Mouse (Mus musculus): ENCODE results near the gene Hist1h4i. TPM values are rescaled to one million over a fixed set of nuclear protein-coding genes. Genes with fewer than 3 reads are reported as not detected.
A peak's percentile ranks its signal among the peaks of the same experiment; 100 is the strongest.
"Not testable (repeated sequence)": the region's sequence is repeated elsewhere in the genome, so short reads cannot be mapped to it uniquely, and the experiment has no call there.

The Hist1h4i gene
- 14.7 and 15.7 TPM in 2 replicates for polyA plus RNA-seq (2012; rRNA removed)

DNA sequence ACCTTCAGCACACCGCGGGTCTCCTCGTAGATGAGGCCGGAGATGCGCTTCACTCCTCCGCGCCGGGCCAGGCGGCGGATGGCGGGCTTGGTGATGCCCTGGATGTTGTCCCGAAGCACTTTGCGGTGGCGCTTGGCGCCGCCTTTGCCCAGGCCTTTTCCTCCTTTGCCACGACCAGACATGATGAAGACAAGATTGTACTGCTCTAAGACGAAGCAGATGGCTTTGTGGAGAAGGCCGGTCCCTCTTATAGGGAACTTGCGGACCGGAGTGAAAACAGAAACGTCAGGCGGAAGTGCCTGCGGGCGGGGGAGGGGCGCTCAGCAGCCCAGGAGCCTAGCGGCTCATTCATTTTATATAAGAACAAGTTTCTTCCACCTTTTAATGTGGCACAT lies at the start of gene Hist1h4i:
Gene Hist1h4i (minus strand): TSS at position 221 of the 395 bp plus-strand sequence.
- H3K36me3 ChIP-seq (ENCODE audit: control insufficient read depth, insufficient read depth, low read length); H3K27me3 ChIP-seq (ENCODE audit: control insufficient read depth, insufficient read depth, low read length); H3K4me1 ChIP-seq (ENCODE audit: control insufficient read depth, insufficient read depth, insufficient read length): not testable (repeated sequence)
- Histone ChIP-seq H3K27ac (ENCODE audit: insufficient read depth, low read length) (peak within 1 kb of the TSS; percentile 91), H3K4me3 (ENCODE audit: extremely low read depth, insufficient read depth, insufficient read length) (peak within 1 kb of the TSS; percentile 58)
- TF ChIP-seq POLR2A (IDR thresholded peaks at IDR 0.05; ENCODE audit: low read depth, low read length): peak; percentile 97
- WGBS: under 1% methylated on average over 27 of the region's 27 CpGs
- DNase-seq (ENCODE audit: low read depth in 1 of 2, low spot score in 2 of 2): peak; percentile 91 to 95

DNA sequence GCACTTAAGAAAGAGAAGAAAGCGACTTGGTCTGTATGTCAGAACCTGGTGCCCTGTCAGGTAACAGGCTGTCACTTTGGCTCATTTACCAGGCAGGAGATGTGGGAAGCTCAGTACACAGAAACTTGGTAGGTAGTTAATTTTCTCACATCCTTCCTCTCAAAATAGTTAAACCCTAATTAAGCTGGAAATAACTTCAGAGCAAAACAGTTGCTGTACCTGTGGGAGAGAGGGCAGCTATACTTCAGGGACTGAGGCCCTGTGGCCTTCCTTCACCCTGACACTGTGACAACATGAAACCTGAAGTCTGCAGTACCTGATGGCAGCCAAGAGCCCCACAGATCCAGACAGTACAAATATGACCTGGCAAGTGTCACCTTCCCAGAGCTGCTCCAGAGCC lies 43.0 kb upstream of the Hist1h4i start, which contains the start of gene Vmn1r188:
Gene Vmn1r188 (plus strand): TSS at position 301 of the 400 bp plus-strand sequence.
- not testable (repeated sequence) for H3K27ac ChIP-seq (ENCODE audit: insufficient read depth, low read length); H3K4me1 ChIP-seq (ENCODE audit: control insufficient read depth, insufficient read depth, insufficient read length); H3K36me3 ChIP-seq (ENCODE audit: control insufficient read depth, insufficient read depth, low read length); DNase-seq (ENCODE audit: low read depth in 1 of 2, low spot score in 2 of 2); H3K27me3 ChIP-seq (ENCODE audit: control insufficient read depth, insufficient read depth, low read length); H3K4me3 ChIP-seq (ENCODE audit: extremely low read depth, insufficient read depth, insufficient read length)
- WGBS: 85% methylated on average over 1 of the region's 1 CpGs

DNA sequence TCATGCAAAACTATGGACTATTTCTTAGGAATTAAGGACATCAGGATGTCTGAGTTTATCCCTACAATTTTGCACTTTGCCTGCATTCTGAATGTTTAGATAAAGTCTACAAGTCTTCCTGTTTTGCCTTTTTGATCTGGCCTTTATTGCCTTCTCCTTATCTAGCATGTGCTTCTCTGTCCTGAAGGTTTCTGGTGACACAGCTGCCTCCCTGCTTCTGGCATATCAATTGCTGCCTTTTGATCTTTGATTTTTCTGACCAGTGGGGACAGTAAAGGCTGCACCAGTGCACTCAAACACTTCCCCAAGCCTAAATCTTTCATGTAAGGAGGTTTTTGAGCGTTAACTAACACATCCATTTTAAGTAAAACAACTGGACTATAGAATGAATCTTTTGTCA lies 22.3 kb upstream of the Hist1h4i start:
- Histone ChIP-seq H3K4me3 (ENCODE audit: extremely low read depth, insufficient read depth, insufficient read length) (no peak overlapping the region), H3K27ac (ENCODE audit: insufficient read depth, low read length) (no peak overlapping the region), H3K27me3 (ENCODE audit: control insufficient read depth, insufficient read depth, low read length) (no peaks in the 10 kb centered on the region), H3K4me1 (ENCODE audit: control insufficient read depth, insufficient read depth, insufficient read length) (no peaks in the 10 kb centered on the region), H3K36me3 (ENCODE audit: control insufficient read depth, insufficient read depth, low read length) (no peaks in the 10 kb centered on the region)
- no peak for DNase-seq (ENCODE audit: low read depth in 1 of 2, low spot score in 2 of 2)
- TF ChIP-seq POLR2A (IDR thresholded peaks at IDR 0.05; ENCODE audit: low read depth, low read length): no peak
- no peak for TF ChIP-seq CTCF (IDR thresholded peaks at IDR 0.05; ENCODE audit: extremely low read depth, insufficient read depth, insufficient read length, insufficient replicate concordance)
- 52% methylated on average over 1 of the region's 1 CpGs for WGBS

DNA sequence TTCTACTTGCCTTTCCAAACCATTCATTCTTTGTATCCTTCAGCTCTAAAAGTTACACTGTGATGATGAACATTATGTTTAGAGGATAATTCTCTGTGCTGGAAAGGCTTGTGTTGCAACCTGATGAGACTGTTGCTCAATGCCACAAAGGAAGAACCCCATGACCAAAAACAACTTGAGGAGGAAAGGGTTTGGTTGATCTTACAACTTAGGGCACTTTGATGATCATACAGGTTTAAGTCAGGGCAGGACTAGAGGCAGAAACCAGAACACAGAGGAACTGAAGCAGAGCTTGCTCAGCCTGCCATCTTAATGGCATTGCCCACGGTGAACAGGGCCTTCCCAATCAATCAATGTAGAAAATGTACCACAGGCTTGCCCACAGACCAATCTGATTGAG lies 20.3 kb upstream of the Hist1h4i start:
- 66% methylated on average over 1 of the region's 1 CpGs for WGBS
- Histone ChIP-seq H3K36me3 (ENCODE audit: control insufficient read depth, insufficient read depth, low read length) (no peaks in the 10 kb centered on the region), H3K27me3 (ENCODE audit: control insufficient read depth, insufficient read depth, low read length) (no peaks in the 10 kb centered on the region), H3K27ac (ENCODE audit: insufficient read depth, low read length) (no peak overlapping the region), H3K4me1 (ENCODE audit: control insufficient read depth, insufficient read depth, insufficient read length) (no peaks in the 10 kb centered on the region), H3K4me3 (ENCODE audit: extremely low read depth, insufficient read depth, insufficient read length) (no peak overlapping the region)
- DNase-seq (ENCODE audit: low read depth in 1 of 2, low spot score in 2 of 2): no peak
- TF ChIP-seq CTCF (IDR thresholded peaks at IDR 0.05; ENCODE audit: extremely low read depth, insufficient read depth, insufficient read length, insufficient replicate concordance) (no peak), POLR2A (IDR thresholded peaks at IDR 0.05; ENCODE audit: low read depth, low read length) (no peak)

DNA sequence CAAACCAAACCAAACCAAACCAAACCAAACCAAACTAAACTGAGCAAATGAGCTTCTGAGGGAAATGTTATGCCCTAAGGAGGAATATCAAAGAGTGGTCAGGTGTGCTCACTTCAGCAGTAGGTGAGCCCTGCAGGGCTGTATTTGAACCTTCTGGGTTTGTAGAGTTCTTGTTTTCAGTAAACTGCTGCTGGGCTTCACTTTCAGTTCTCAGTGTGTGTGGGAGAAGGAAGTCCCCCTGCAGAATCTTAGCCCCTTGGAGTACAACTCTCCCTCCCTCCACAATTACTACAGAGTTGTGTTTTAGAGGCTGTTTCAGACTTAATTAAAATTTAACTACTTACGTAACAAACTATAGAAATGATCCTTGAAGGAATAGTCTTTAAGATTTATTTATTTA lies 12.6 kb upstream of the Hist1h4i start:
- no peaks in the 10 kb centered on the region; the same call in none of the 2 replicates for H3K4me1 ChIP-seq (ENCODE audit: control insufficient read depth, insufficient read depth, insufficient read length)
- 91% methylated on average over 1 of the region's 1 CpGs for WGBS

DNA sequence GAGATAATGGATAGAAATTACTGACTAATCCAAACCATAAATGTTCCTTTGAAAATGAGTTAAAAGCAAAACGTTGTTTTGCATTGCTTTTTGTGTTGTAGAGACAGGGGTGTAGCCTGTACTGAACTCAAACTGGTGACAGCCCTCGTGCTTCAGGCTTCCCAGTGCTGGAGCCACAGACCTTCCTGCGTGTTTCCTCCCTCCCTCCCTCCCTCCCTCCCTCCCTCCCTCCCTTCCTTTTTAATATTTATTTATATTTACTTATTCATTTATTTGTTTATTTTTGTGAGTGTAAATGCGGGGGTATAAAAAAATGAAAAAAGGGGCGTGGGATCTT lies 10.3 kb upstream of the Hist1h4i start:
- 10% methylated on average over 5 of the region's 5 CpGs for WGBS
- no peak overlapping the region for H3K27ac ChIP-seq (ENCODE audit: insufficient read depth, low read length)
- DNase-seq (ENCODE audit: low read depth in 1 of 2, low spot score in 2 of 2): no peak

More for the DNA sequence above, 12.6 kb upstream of the Hist1h4i start:
- Histone ChIP-seq H3K27me3 (ENCODE audit: control insufficient read depth, insufficient read depth, low read length) (no peaks in the 10 kb centered on the region), H3K4me3 (ENCODE audit: extremely low read depth, insufficient read depth, insufficient read length) (no peak overlapping the region), H3K36me3 (ENCODE audit: control insufficient read depth, insufficient read depth, low read length) (no peaks in the 10 kb centered on the region), H3K27ac (ENCODE audit: insufficient read depth, low read length) (no peak overlapping the region)
- DNase-seq (ENCODE audit: low read depth in 1 of 2, low spot score in 2 of 2): no peak
- TF ChIP-seq POLR2A (IDR thresholded peaks at IDR 0.05; ENCODE audit: low read depth, low read length): no peak
- no peak for TF ChIP-seq CTCF (IDR thresholded peaks at IDR 0.05; ENCODE audit: extremely low read depth, insufficient read depth, insufficient read length, insufficient replicate concordance)

DNA sequence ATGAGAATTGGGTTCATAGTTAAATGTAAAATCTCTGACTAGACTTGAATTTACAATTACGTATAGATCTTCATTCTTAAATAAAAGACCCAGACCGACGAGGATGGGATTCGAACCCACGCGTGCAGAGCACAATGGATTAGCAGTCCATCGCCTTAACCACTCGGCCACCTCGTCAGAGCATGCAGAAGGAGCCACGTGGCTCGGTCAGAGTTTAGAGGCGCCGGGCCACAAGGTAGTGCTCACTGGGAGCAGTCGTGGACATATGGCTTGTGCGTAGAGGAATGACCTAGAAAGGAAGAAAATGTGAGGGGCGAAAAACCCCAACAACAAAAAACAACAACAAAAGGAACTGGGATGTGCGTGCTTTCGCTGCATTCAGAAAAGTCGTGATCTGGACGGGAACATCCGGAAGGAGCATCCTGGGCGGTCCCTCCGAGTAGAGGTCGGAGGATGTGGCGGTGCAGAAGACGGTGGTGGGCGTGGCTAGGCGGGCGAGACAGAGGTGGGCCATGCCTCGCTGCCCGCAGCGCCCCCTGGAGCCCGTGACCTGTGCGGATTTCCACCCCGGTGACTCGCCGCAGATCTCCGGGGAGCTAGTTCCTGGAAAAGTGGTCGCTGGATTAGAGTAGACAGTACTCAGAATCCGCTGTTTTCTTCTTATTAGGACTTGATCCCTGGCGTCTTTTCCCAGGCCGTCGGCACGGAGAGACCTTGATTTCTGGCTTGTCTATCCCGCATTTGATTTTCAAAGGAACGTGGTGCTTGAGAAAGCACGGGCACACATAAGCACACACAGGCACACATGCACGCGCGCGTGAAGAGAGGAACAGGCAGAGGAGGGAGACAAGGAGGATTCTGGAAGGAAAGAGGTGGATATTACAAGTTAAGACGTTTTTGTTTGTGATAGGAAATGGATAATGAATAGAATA lies 9.7 kb upstream of the Hist1h4i start:
- Histone ChIP-seq H3K27ac (ENCODE audit: insufficient read depth, low read length) (peak overlapping the region; percentile 69), H3K4me3 (ENCODE audit: extremely low read depth, insufficient read depth, insufficient read length) (peak overlapping the region; percentile 60), H3K36me3 (ENCODE audit: control insufficient read depth, insufficient read depth, low read length) (no peaks in the 10 kb centered on the region), H3K27me3 (ENCODE audit: control insufficient read depth, insufficient read depth, low read length) (no peaks in the 10 kb centered on the region), H3K4me1 (ENCODE audit: control insufficient read depth, insufficient read depth, insufficient read length) (no peaks in the 10 kb centered on the region; the same call in none of the 2 replicates)
- TF ChIP-seq CTCF (IDR thresholded peaks at IDR 0.05; ENCODE audit: extremely low read depth, insufficient read depth, insufficient read length, insufficient replicate concordance) (peak; percentile 70; the same call in 1 of the 2 replicates), POLR2A (IDR thresholded peaks at IDR 0.05; ENCODE audit: low read depth, low read length) (no peak)
- peak; percentile 83 to 93 for DNase-seq (ENCODE audit: low read depth in 1 of 2, low spot score in 2 of 2)
- WGBS: under 1% methylated on average over 50 of the region's 52 CpGs

More for the DNA sequence above, 10.3 kb upstream of the Hist1h4i start:
- TF ChIP-seq CTCF (IDR thresholded peaks at IDR 0.05; ENCODE audit: extremely low read depth, insufficient read depth, insufficient read length, insufficient replicate concordance): no peak
- TF ChIP-seq POLR2A (IDR thresholded peaks at IDR 0.05; ENCODE audit: low read depth, low read length): no peak
- Histone ChIP-seq H3K36me3 (ENCODE audit: control insufficient read depth, insufficient read depth, low read length) (no peaks in the 10 kb centered on the region), H3K27me3 (ENCODE audit: control insufficient read depth, insufficient read depth, low read length) (no peaks in the 10 kb centered on the region), H3K4me1 (ENCODE audit: control insufficient read depth, insufficient read depth, insufficient read length) (no peaks in the 10 kb centered on the region; the same call in none of the 2 replicates), H3K4me3 (ENCODE audit: extremely low read depth, insufficient read depth, insufficient read length) (no peak overlapping the region)
